Mouse (Mus musculus): ENCODE measurements around the gene Cxadr. TPM values are rescaled to one million over a fixed set of nuclear protein-coding genes. Genes with fewer than 3 reads are reported as not detected.

Gene Cxadr
- total and polyA plus RNA-seq, 3 experiments: 0.33 TPM; not detected in 2

GRCm38 (mm10) chr16:78296114-78296513, 5.2 kb upstream of the Cxadr start:
- TF ChIP-seq ETS1 (IDR thresholded peaks at IDR 0.05; ENCODE audit: low read depth, low read length) (no peak), TBP (IDR thresholded peaks at IDR 0.05; ENCODE audit: low read depth, low read length) (no peak), MAX (IDR thresholded peaks at IDR 0.05; ENCODE audit: low read length) (no peak), HCFC1 (IDR thresholded peaks at IDR 0.05; ENCODE audit: low read depth, low read length) (no peak), E2F4 (IDR thresholded peaks at IDR 0.05; ENCODE audit: borderline replicate concordance, low read depth, low read length) (no peak), NRF1 (IDR thresholded peaks at IDR 0.05; ENCODE audit: insufficient read depth, low read depth, low read length, poor library complexity, severe bottlenecking) (no peak), ZMIZ1 (IDR thresholded peaks at IDR 0.05; ENCODE audit: low read depth, low read length) (no peak), ELF1 (IDR thresholded peaks at IDR 0.05; ENCODE audit: low read depth, low read length) (no peak), RCOR1 (IDR thresholded peaks at IDR 0.05; ENCODE audit: low read depth, low read length) (no peak), TAL1 (IDR thresholded peaks at IDR 0.05; ENCODE audit: low read length) (no peak), KAT2A (conservative IDR thresholded peaks at IDR 0.05; ENCODE audit: low read depth, low read length) (no peak), MYB (IDR thresholded peaks at IDR 0.05; ENCODE audit: low read depth, low read length) (no peak), POLR2AphosphoS5 (IDR thresholded peaks at IDR 0.05; ENCODE audit: borderline replicate concordance, low read depth, low read length) (no peak), MAFK (IDR thresholded peaks at IDR 0.05; ENCODE audit: borderline replicate concordance, low read depth, low read length) (no peak), MXI1 (IDR thresholded peaks at IDR 0.05; ENCODE audit: low read depth, low read length) (no peak)
- Histone ChIP-seq H3K9ac (ENCODE audit: control insufficient read depth, low read depth, low read length, poor library complexity, severe bottlenecking) (no peak overlapping the region), H3K27ac (ENCODE audit: control insufficient read depth, low read depth, low read length) (no peak overlapping the region), H3K79me2 (ENCODE audit: control insufficient read depth, insufficient read depth, low read length, poor library complexity) (no peaks in the 10 kb centered on the region; the same call in 1 of the 2 replicates), H3K9me3 (replicated peaks; ENCODE audit: insufficient read depth, low read length) (no peaks in the 10 kb centered on the region), H3K27me3 (ENCODE audit: control insufficient read depth in 1 of 2, insufficient read depth in 2 of 2, low read length in 2 of 2) (no peaks in the 10 kb centered on the region; a peak in 1 of 4 replicates), H3K4me3 (ENCODE audit: control insufficient read depth in 1 of 2, insufficient read depth in 1 of 2, low read depth in 2 of 2, low read length in 2 of 2) (no peak overlapping the region), H3K36me3 (ENCODE audit: control insufficient read depth in 1 of 2, insufficient read depth in 2 of 2, low read length in 2 of 2) (no peaks in the 10 kb centered on the region; a peak in 1 of 4 replicates), H3K4me1 (ENCODE audit: control insufficient read depth in 1 of 2, insufficient read depth in 2 of 2, low read length in 2 of 2) (no peaks in the 10 kb centered on the region; a peak in 1 of 4 replicates)
- DNase-seq (ENCODE audit: low read depth, low spot score): no peak

- Histone ChIP-seq H3K4me1 (ENCODE audit: control insufficient read depth in 1 of 2, insufficient read depth in 2 of 2, low read length in 2 of 2) (no peaks in the 10 kb centered on the region), H3K4me3 (ENCODE audit: control insufficient read depth in 1 of 2, insufficient read depth in 1 of 2, low read depth in 2 of 2, low read length in 2 of 2) (no peak overlapping the region), H3K36me3 (ENCODE audit: control insufficient read depth in 1 of 2, insufficient read depth in 2 of 2, low read length in 2 of 2) (no peaks in the 10 kb centered on the region), H3K9ac (ENCODE audit: control insufficient read depth, low read depth, low read length, poor library complexity, severe bottlenecking) (no peak overlapping the region), H3K9me3 (replicated peaks; ENCODE audit: insufficient read depth, low read length) (no peaks in the 10 kb centered on the region), H3K27me3 (ENCODE audit: control insufficient read depth in 1 of 2, insufficient read depth in 2 of 2, low read length in 2 of 2) (no peaks in the 10 kb centered on the region), H3K79me2 (ENCODE audit: control insufficient read depth, insufficient read depth, low read length, poor library complexity) (no peaks in the 10 kb centered on the region), H3K27ac (ENCODE audit: control insufficient read depth, low read depth, low read length) (no peak overlapping the region)
- no peak for TF ChIP-seq USF1 (IDR thresholded peaks at IDR 0.05; ENCODE audit: low read depth, low read length)
- TF ChIP-seq POLR2AphosphoS2 (IDR thresholded peaks at IDR 0.05; ENCODE audit: low read length): no peak
- no peak for TF ChIP-seq RCOR1 (IDR thresholded peaks at IDR 0.05; ENCODE audit: low read depth, low read length)
- no peak for TF ChIP-seq CHD2 (IDR thresholded peaks at IDR 0.05; ENCODE audit: low read length)
- TF ChIP-seq ZMIZ1 (IDR thresholded peaks at IDR 0.05; ENCODE audit: low read depth, low read length): no peak
- TF ChIP-seq SMC3 (IDR thresholded peaks at IDR 0.05; ENCODE audit: low read depth, low read length): no peak
- no peak for TF ChIP-seq TAL1 (IDR thresholded peaks at IDR 0.05; ENCODE audit: low read length)
- no peak for TF ChIP-seq EP300 (IDR thresholded peaks at IDR 0.05; ENCODE audit: low read depth in 1 of 2, low read length in 2 of 2)
- DNase-seq (ENCODE audit: low read depth, low spot score): no peak
Observed at GRCm38 (mm10) chr16:78301831-78302677, 765 bp downstream of the Cxadr start.
